Mouse (Mus musculus): ENCODE data around the gene Slfn2. TPM values are rescaled to one million over a fixed set of nuclear protein-coding genes. Genes with fewer than 3 reads are reported as not detected.

Gene Slfn2
- 7.2 and 12.0 TPM in 2 replicates for polyA plus RNA-seq (2012; rRNA removed; ENCODE audit: low replicate concordance)

GRCm38 (mm10) chr11:83064946-83065345 is at the start of gene Slfn2:
Gene Slfn2, plus strand, starts transcription at chr11:83065112.

GRCm38 (mm10) chr11:83020621-83021020 is 44.3 kb upstream of the Slfn2 start, which contains the start of gene Slfn8:
Gene Slfn8, minus strand, starts transcription at chr11:83020810.

GRCm38 (mm10) chr11:83116597-83117227 is 51.8 kb downstream of the Slfn2 start, which contains the start of gene Slfn1:
Gene Slfn1, plus strand, starts transcription at chr11:83116849.

Other genes with a start within 250 kb of the Slfn2 start
- 12.6 and 19.7 TPM in 2 replicates for gene Rffl, start 193.9 kb upstream of the Slfn2 start, polyA plus RNA-seq (2012; rRNA removed; ENCODE audit: low replicate concordance)
- 21.9 and 36.2 TPM in 2 replicates for gene Rad51d, start 174.5 kb upstream of the Slfn2 start, polyA plus RNA-seq (2012; rRNA removed; ENCODE audit: low replicate concordance)
- gene Fndc8, start 173.0 kb upstream of the Slfn2 start, polyA plus RNA-seq (2012; rRNA removed; ENCODE audit: low replicate concordance), result 1.0 and 4.9 TPM in 2 replicates
- 23.3 and 60.5 TPM in 2 replicates for gene Nle1, start 156.7 kb upstream of the Slfn2 start, polyA plus RNA-seq (2012; rRNA removed; ENCODE audit: low replicate concordance)
- gene Unc45b, start 154.6 kb upstream of the Slfn2 start, polyA plus RNA-seq (2012; rRNA removed; ENCODE audit: low replicate concordance), result 11.4 and 20.0 TPM in 2 replicates
- 23.4 and 39.9 TPM in 2 replicates for gene Slfn5, start 113.8 kb upstream of the Slfn2 start, polyA plus RNA-seq (2012; rRNA removed; ENCODE audit: low replicate concordance)
- 0.95 and 3.2 TPM in 2 replicates for gene Slfn9, start 73.3 kb upstream of the Slfn2 start, polyA plus RNA-seq (2012; rRNA removed; ENCODE audit: low replicate concordance)
- 0.40 and 1.5 TPM in 2 replicates for gene Slfn8, start 44.3 kb upstream of the Slfn2 start, polyA plus RNA-seq (2012; rRNA removed; ENCODE audit: low replicate concordance)
- gene Slfn1, start 51.7 kb downstream of the Slfn2 start, polyA plus RNA-seq (2012; rRNA removed; ENCODE audit: low replicate concordance), result 0.59 and 1.6 TPM in 2 replicates
- gene Slfn4, start 110.1 kb downstream of the Slfn2 start, polyA plus RNA-seq (2012; rRNA removed; ENCODE audit: low replicate concordance), result 0.26 and 1.0 TPM in 2 replicates
- gene Slfn3, start 126.2 kb downstream of the Slfn2 start, polyA plus RNA-seq (2012; rRNA removed; ENCODE audit: low replicate concordance), result 1.1 TPM in 2 replicates
- gene Slfn14, start 221.6 kb downstream of the Slfn2 start, polyA plus RNA-seq (2012; rRNA removed; ENCODE audit: low replicate concordance), result not detected in 2 replicates
- 45.1 and 61.0 TPM in 2 replicates for gene Ap2b1, start 233.9 kb downstream of the Slfn2 start, polyA plus RNA-seq (2012; rRNA removed; ENCODE audit: low replicate concordance)
- 10.3 and 12.4 TPM in 2 replicates for gene Pex12, start 237.5 kb downstream of the Slfn2 start, polyA plus RNA-seq (2012; rRNA removed; ENCODE audit: low replicate concordance)